Mouse (Mus musculus) liver, embryonic 14.5 days (tissue): Measurements from ENCODE around the gene Col1a1. TPM values are rescaled to one million over a fixed set of nuclear protein-coding genes. Genes with fewer than 3 reads are reported as not detected.

Experiments
- ATAC-seq: fragments of 200-750 bp; cut with Nextera tagmentation; 2 replicates; pipeline ENCODE4 v1.8.0; 2017; ENCODE audit warnings: moderate number of reproducible peaks, mild to moderate bottlenecking, moderate library complexity; ENCODE audit not compliant: insufficient read depth
- DNase-seq, 3 experiments: peaks; one replicate each; pipeline ENCODE4 v3.0.0-alpha.2; 2012 to 2013; ENCODE audit warnings: low read depth in 3 of 3, low spot score in 3 of 3
- H3K27ac ChIP-seq: fragments of 300-500 bp; sonication (generic); 2 replicates; pipeline ENCODE4 v1.5.1; 2014; ENCODE audit warnings: moderate library complexity, mild to moderate bottlenecking, control low read depth, inconsistent platforms
- H3K27me3 ChIP-seq: fragments of 300-500 bp; sonication (generic); 2 replicates; pipeline ENCODE4 v1.6.1; 2014; ENCODE audit warnings: mild to moderate bottlenecking, low read length, moderate library complexity; ENCODE audit not compliant: control insufficient read depth, insufficient read depth
- H3K36me3 ChIP-seq: fragments of 300-500 bp; sonication (generic); replicated peaks from 2 replicates; pipeline ENCODE4 v1.6.1; 2014; ENCODE audit warnings: low read depth; ENCODE audit not compliant: control insufficient read depth, insufficient read depth
- H3K4me1 ChIP-seq, 2 experiments: fragments of 200-500 bp in 1 of 2; fragments of 300-500 bp in 1 of 2; sonication (generic) in 1 of 2; replicated peaks; 2 replicates each; pipeline ENCODE4 v1.6.1; 2012 to 2014; ENCODE audit warnings: antibody characterized with exemption in 1 of 2, inconsistent platforms in 1 of 2, low read length in 1 of 2; ENCODE audit not compliant: control insufficient read depth in 2 of 2, insufficient read depth in 2 of 2
- H3K4me2 ChIP-seq: fragments of 300-500 bp; sonication (generic); 2 replicates; pipeline ENCODE4 v1.6.1; 2014; ENCODE audit warnings: low read depth, mild to moderate bottlenecking, control low read depth, moderate library complexity
- H3K4me3 ChIP-seq, 2 experiments: fragments of 200-500 bp in 1 of 2; fragments of 300-500 bp in 1 of 2; sonication (generic) in 1 of 2; 2 replicates each; pipeline ENCODE4 v1.5.1; 2012 to 2014; ENCODE audit warnings: low read depth in 2 of 2, low read length in 2 of 2, mild to moderate bottlenecking in 2 of 2, control low read depth in 1 of 2, inconsistent platforms in 1 of 2, moderate library complexity in 1 of 2; ENCODE audit not compliant: insufficient read depth in 1 of 2
- H3K9ac ChIP-seq: fragments of 300-500 bp; sonication (generic); replicated peaks from 2 replicates; pipeline ENCODE4 v1.6.1; 2014; ENCODE audit warnings: mild to moderate bottlenecking, control low read depth, moderate library complexity
- H3K9me3 ChIP-seq: fragments of 300-500 bp; sonication (generic); 2 replicates; pipeline ENCODE4 v1.6.1; 2016; ENCODE audit warnings: low read length, mixed read lengths; ENCODE audit not compliant: control insufficient read depth
- CTCF ChIP-seq: IDR thresholded peaks from 2 replicates; pipeline ENCODE4 v1.5.1; 2016; ENCODE audit warnings: antibody characterized with exemption, low read depth, control low read depth
- EP300 ChIP-seq: IDR thresholded peaks from 2 replicates; pipeline ENCODE4 v1.6.1; 2016; ENCODE audit warnings: antibody characterized with exemption, low read depth
- WGBS: fragments of 180-500 bp; shearing (Covaris S2); extraction: QIAGEN DNeasy Blood & Tissue Kit; methylation state at CpG from one replicate; pipeline ENCODE4 v1.1.7; 2014; ENCODE audit not compliant: insufficient replicate concordance; 5-methylcytosine and 5-hydroxymethylcytosine counted together
- polyA plus RNA-seq, 2 experiments: library from polyadenylated mRNA; depleted of rRNA in 1 of 2; stranded (reverse) in 1 of 2; unstranded in 1 of 2; fragments of >200 nt; fragmentation: Nextera tagmentation in 1 of 2; extraction: Ambion mirVana in 1 of 2; gene quantifications; 2 replicates each; pipeline versions ENCODE4 v1.2.1 to v1.2.3; 2012 to 2014

Col1a1 gene
- polyA plus RNA-seq (2012; rRNA removed) (7.8 and 14.1 TPM in 2 replicates), polyA plus RNA-seq (2014; fragmentation: Nextera tagmentation; extraction: Ambion mirVana) (30.8 and 37.6 TPM in 2 replicates)

DNA sequence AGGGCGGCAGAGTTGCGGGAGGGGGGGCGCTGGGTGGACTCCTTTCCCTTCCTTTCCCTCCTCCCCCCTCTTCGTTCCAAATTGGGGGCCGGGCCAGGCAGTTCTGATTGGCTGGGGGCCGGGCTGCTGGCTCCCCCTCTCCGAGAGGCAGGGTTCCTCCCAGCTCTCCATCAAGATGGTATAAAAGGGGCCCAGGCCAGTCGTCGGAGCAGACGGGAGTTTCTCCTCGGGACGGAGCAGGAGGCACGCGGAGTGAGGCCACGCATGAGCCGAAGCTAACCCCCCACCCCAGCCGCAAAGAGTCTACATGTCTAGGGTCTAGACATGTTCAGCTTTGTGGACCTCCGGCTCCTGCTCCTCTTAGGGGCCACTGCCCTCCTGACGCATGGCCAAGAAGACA, at the start of gene Col1a1:
Gene Col1a1 (plus strand): TSS at position 180 of the 400 bp plus-strand sequence.
- Histone ChIP-seq H3K27ac (no peak within 1 kb of the TSS), H3K4me2 (peak within 1 kb of the TSS; percentile 7), H3K27me3 (peaks cover 37% of the 10 kb centered on the region), H3K36me3 (no peaks in the 10 kb centered on the region), H3K9ac (no peak within 1 kb of the TSS), H3K4me1 (no peaks in the 10 kb centered on the region), H3K4me3 (peak within 1 kb of the TSS; percentile 17 to 47), H3K9me3 (no peaks in the 10 kb centered on the region)
- TF ChIP-seq EP300, result no peak
- TF ChIP-seq CTCF, result no peak
- ATAC-seq, result no peak
- no peak for DNase-seq
- WGBS, result 21% methylated on average over 18 of the region's 19 CpGs

DNA sequence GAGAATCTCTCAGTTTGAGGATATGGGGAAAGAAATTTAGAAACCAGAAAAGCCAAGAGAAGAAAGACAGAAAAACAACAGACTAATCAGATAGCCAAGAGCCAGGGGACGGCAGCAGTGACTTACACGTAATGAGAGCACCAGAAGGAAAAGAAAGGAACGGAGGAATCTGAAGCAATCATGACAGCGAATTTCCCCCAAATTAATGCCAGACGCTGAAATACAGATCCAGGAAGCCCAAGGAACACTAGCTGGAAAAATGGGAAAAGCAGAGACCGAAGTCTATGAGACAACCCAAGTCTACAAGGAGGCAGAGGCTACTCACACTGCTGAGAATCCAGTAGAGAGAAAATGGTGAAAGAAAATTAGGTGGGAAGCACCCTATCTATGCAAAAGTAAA, 44.9 kb upstream of the Col1a1 start:
- ATAC-seq, result no peak
- no peaks in the 10 kb centered on the region for H3K4me1 ChIP-seq
- H3K36me3 ChIP-seq, result no peaks in the 10 kb centered on the region
- no peaks in the 10 kb centered on the region for H3K27me3 ChIP-seq
- no peak for DNase-seq
- no peak overlapping the region for H3K4me2 ChIP-seq
- no peak overlapping the region for H3K27ac ChIP-seq
- no peak for TF ChIP-seq CTCF
- TF ChIP-seq EP300, result no peak
- no peak overlapping the region for H3K9ac ChIP-seq
- no peak overlapping the region for H3K4me3 ChIP-seq
- H3K9me3 ChIP-seq, result no peaks in the 10 kb centered on the region
- 69% methylated on average over 6 of the region's 6 CpGs for WGBS

DNA sequence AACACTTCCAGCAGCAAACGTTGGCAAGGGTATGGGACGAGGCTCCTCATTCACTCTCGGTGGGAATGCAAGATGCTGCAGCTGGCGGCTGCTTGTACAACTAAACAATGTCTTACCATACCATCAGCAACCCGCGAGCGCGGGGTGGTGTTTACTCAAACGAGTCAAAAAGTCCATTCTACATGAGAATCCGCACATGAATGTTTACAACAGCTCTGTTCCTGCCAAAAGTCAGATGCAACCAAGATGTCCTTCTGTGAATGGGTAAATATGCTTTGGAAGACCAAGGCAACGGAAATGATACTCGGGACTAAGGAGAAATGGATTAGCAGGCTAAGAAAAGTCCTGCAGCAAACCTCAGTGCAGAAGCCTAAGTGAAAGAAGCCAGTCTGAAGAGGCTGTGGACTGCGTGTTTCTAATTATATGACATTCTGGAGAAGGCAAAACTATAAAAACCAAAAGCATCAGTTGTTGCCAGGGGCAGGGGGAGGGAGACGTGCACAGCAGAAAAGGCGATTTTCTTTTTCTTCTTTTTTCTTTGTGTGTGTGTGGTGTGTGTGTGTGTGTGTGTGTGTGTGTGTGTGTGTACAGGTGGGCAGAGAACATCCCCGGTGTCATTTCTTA, 39.2 kb upstream of the Col1a1 start:
- Histone ChIP-seq H3K4me2 (no peak overlapping the region), H3K9ac (no peak overlapping the region), H3K4me1 (no peaks in the 10 kb centered on the region), H3K4me3 (no peak overlapping the region), H3K9me3 (no peaks in the 10 kb centered on the region), H3K27ac (no peak overlapping the region), H3K36me3 (no peaks in the 10 kb centered on the region), H3K27me3 (no peaks in the 10 kb centered on the region)
- DNase-seq (no peak), ATAC-seq (no peak)
- 65% methylated on average over 16 of the region's 16 CpGs for WGBS
- no peak for TF ChIP-seq CTCF
- no peak for TF ChIP-seq EP300

DNA sequence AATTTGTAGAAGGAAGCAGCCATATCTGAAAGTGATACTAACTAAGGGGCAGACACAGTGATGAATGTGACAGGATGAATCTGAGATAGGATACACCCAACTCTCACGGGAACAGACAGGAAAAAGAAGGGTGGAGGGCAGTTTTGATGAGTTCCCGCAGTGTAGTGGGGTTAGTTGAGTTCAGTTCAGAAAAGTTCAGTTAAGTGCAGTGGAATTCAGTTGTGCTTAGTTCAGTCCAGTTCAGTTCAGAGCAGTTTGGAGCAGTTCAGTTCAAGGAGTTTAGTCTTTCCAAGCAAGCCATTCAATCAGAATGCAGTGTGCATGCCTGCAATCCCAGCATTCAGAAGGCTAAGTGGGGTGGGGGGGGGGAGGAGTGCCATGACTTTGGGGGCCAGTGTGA, 34.8 kb upstream of the Col1a1 start:
- Histone ChIP-seq H3K9me3 (no peaks in the 10 kb centered on the region), H3K4me1 (no peaks in the 10 kb centered on the region), H3K36me3 (no peaks in the 10 kb centered on the region), H3K4me2 (no peak overlapping the region), H3K27me3 (no peaks in the 10 kb centered on the region), H3K27ac (no peak overlapping the region), H3K4me3 (no peak overlapping the region), H3K9ac (no peak overlapping the region)
- TF ChIP-seq EP300 (no peak), CTCF (no peak)
- ATAC-seq (no peak), DNase-seq (no peak)
- WGBS, result 21% methylated on average over 2 of the region's 2 CpGs

DNA sequence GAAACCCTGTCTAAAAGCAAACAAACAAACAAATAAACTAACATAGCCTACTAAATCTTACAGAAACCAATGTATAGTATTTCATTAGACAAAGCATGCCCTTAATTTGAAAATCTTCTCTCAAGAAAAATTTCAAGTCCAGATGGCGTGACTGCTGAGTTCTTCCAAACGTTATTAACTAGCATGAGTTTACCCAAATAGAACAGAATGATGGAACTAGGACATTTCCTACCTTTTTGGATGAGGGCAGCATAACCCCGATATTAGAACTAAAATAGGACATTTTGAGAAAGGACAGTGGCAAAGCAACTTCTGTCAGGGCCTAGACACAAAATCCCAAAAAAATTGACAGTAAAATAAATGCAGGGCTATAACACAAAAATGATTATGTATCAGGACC, 31.7 kb upstream of the Col1a1 start:
- no peak overlapping the region for H3K4me3 ChIP-seq
- H3K9ac ChIP-seq, result no peak overlapping the region
- no peak for TF ChIP-seq CTCF
- TF ChIP-seq EP300, result no peak
- no peak for ATAC-seq
- H3K4me2 ChIP-seq, result no peak overlapping the region
- WGBS, result 66% methylated on average over 3 of the region's 3 CpGs
- H3K9me3 ChIP-seq, result no peaks in the 10 kb centered on the region
- H3K27ac ChIP-seq, result no peak overlapping the region
- H3K27me3 ChIP-seq, result no peaks in the 10 kb centered on the region
- no peaks in the 10 kb centered on the region for H3K36me3 ChIP-seq
- no peaks in the 10 kb centered on the region for H3K4me1 ChIP-seq
- no peak for DNase-seq
